Mouse (Mus musculus) hematopoietic stem cell, adult 5-6 weeks (primary cell): ENCODE data around the gene Zkscan3. TPM values are rescaled to one million over a fixed set of nuclear protein-coding genes. Genes with fewer than 3 reads are reported as not detected.

Experiments used
- ATAC-seq, 2 experiments: fragments of 125-278 bp in 1 of 2; replicated peaks in 1 of 2; 2 replicates each; pipeline ENCODE4 v1.8.0; 2016 to 2017; ENCODE audit warnings: inconsistent platforms in 2 of 2, mild to moderate bottlenecking in 2 of 2, moderate number of reproducible peaks in 2 of 2, low read depth in 1 of 2, moderate TSS enrichment in 1 of 2; ENCODE audit not compliant: low FRiP score in 2 of 2, poor library complexity in 2 of 2, severe bottlenecking in 2 of 2, insufficient read depth in 1 of 2, low TSS enrichment in 1 of 2
- total RNA-seq: library from RNA; stranded (forward); fragments of 172-1452, 232-1000 nt; gene quantifications from 2 replicates; pipeline ENCODE4 v1.2.3, GENCODE M21; 2017

Gene Zkscan3
- total RNA-seq, 1 experiment from 2014 or later: 49.8 TPM

DNA sequence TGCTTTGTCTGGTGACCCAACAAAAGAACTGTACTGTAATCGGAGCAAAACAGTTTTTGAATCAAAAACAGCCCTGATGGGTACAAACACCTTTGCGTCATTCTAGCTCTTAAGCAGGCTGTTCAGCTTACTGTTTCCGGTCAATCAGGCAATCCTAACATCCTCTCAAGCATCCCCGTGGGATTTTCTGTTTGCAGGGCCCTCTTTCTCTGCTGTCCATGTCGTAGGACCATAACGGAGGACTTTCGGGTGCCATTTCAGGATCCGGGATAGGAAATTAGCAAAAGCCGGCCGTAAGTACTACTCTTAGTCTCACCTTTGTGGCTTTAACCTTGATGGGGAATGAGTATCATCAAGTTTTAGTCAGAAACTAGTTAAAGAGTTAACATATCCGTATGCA, 4.8 kb upstream of the Zkscan3 start:
- ATAC-seq: no peak

DNA sequence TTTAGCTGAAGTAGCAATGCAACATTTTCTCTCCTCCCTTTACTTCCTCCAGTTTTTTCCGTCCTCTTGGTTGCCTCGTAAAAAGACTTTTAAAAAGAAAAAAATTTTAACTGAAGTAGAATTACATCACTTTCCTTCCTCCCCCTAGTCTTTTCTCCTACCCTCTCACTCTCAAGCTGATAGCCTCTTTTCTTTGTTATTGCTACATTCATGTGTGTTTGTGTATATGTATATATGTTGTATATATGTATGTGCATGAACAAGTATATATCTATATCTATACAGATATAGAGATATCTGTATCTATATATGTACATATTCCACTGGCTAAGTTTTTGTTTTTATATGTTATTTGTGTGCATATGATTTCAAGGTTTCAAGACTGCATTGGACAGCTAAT, 293 bp upstream of the Zkscan3 start:
- peak in 1 of 2 experiments; percentile 19; a peak in 1 of 4 replicates for ATAC-seq

DNA sequence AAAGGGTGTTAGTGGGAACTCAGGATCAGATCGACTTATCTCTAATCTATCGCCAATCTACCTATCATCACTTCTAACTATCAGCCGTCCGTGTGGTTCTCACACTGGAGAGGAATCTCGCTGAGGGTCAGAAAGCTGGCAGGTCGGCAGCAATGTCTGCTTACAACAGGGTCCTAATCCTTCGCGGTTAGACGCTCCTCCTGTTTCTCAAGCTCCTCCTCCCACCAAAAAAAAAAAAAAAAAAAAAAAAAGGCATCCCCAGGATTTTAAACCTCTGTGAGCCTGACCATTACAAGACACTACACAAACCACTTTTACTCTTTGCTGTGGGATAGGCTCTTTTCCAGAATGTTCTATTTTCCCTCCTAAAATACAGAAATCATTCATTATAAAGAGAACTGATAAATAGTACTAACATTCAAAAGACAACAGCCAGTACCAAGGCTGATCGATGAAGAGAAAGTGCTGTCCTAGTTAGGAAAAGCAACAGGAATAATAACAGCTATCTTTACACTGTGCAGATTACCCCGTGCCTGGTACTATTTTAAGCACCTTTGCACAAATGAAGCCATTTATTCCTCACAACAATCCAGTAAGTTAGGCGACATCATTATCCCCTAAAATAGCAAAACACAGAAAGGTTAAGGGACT, 794 bp downstream of the Zkscan3 start:
- no peak for ATAC-seq

DNA sequence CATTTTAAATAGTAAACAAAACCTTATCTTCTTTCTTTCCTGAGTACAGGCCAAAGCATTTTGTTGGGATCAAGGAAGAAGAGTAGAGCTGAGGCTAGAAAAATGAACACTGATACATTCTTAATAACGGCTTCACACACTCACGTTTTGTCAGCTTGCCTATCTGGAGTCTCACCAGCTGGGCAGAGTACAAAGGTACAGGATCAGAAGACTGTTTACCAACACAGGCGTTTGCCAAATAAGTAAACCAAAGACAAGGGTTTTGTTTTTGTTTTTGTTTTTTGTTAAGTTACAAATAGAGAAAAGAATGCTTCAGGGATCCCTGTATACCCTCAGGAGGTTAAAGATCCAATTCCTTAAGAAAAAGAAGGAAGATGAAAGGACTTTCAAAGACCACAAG, 1.4 kb downstream of the Zkscan3 start:
- no peak for ATAC-seq

DNA sequence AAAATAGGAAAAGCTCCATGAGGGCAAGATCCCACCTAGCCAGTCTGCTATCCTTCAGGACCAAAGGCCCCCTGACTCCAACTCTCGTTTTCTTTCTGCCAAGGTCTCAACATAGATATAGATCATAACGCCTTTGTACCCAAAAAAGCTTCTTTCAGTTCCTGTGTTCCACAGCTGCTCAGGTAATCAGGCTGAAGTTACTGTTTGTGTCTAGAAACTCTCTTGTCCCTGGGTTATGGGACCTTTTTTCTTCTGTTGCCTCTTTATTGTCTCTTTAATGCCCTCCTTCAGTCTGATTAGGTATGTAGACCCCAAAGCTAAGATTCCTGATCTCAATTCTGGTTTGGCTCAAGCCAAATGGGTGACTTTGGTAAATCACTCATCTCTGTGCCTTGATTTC, 5.1 kb downstream of the Zkscan3 start:
- no peak for ATAC-seq

DNA sequence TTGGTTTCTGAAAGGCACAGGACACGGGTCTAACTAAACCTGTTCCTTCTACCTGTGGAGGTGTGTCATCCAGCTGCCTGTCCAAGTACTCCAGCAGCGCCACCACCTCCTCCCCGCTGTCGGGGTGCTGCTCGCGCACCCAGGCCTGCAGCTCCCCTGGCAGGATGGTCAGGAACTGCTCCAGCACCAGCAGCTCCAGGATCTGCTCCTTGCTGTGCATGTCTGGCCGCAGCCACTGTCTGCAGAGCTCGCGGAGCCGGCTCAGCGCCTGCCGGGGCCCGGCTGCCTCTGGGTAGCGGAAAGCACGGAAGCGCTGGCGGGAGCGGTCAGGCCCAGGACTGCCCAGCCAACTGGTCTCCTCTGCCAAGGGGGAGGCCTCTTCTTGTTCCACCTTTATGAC, 6.5 kb downstream of the Zkscan3 start:
- ATAC-seq: 0 out of 4 replicates have a peak, but pooled peaks of 1 of the 2 experiments have one; percentile 42

DNA sequence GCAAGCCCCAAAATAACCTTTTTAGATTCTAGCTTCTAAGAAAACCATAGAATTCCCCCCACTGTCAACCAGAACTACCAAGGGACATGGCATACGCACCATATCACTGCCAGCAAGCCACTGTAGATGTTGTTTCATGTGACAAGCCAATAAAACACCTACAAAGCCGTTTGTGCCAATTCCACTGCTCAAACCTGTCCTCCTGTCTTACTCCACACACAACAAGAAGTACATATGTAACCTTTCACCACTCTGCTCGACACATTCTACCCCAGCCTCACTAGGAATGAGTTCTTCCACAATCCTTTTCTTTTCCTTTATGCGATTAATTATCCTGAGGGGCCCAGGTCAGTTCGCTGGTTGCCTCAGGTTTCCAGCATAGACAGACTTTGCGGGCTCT, 6.9 kb downstream of the Zkscan3 start:
- no peak for ATAC-seq

DNA sequence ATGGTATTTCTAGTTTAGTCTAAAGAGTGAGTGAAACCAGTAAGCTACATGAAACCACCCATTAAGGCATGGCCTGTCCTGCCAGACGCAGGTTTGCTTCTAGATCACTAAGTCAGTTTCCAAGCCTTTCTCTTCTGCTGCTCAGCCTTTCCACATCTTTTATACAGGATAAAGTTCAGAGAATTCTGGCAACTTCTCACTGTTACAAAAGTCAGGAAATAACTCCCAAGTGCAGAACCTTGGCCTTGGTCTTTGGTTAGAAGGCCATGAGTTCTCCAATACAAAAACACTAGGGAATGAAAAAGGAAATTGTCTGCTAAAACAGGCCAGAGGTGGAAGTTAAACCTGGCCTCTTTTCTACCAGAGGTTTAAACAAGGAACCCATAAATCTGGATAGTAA, 7.3 kb downstream of the Zkscan3 start:
- ATAC-seq: no peak

DNA sequence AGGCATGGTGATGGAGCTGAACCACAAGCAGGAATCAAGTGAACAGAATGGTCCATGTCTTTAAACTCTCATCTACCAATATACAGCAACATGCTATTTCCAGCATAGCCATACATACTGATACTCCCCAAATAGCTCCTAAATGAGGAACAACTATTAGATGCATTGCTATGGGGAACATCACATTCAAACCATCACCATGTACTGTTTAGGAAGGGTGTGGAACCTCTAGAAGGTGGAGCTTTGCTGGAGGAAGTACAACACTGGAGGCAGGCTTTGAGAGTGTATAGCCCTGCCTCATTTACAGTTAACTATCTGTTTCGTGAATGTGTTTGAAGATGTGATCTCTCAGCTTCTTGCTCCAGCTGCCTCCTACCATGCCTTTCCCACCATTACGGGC, 24.8 kb downstream of the Zkscan3 start:
- no peak for ATAC-seq

DNA sequence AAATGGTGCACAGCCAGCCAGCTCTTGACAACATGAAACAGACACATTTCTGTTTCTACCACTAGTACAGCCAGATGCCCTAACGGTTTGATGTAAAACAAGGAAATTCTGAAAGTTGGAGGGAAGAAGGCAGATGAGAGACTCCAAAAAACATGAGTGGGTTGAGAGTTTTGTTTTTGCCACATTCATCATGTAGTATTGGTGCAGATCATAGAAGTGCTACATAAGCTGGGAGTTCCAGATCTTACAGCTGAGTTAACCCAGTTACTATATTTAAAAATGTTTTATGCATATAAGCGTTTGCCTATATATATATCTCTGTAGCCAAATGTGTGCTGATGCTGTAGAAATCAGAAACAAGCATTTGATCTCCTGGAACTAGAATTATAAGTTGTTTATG, 29.9 kb downstream of the Zkscan3 start:
- ATAC-seq: no peak

DNA sequence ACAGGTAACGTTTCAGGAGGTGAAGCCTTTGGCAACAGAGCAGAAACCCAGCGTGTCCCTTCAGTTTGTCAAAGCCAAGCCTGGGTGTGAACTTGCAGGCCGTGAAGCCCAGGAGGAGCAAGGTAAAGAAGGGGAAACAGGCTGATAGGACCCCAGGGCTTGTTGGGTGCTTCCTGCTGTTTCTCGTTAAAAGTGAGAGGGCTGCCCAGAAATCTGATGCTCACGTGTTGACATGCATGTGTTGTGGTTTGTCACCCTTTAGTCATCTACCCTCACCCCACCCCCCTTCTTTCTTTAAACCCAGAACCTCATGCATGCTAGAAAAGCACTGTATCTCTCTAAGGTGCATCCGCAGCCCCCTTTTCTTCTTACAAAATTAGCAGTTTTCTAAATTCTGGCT, 35.9 kb downstream of the Zkscan3 start:
- no peak for ATAC-seq

DNA sequence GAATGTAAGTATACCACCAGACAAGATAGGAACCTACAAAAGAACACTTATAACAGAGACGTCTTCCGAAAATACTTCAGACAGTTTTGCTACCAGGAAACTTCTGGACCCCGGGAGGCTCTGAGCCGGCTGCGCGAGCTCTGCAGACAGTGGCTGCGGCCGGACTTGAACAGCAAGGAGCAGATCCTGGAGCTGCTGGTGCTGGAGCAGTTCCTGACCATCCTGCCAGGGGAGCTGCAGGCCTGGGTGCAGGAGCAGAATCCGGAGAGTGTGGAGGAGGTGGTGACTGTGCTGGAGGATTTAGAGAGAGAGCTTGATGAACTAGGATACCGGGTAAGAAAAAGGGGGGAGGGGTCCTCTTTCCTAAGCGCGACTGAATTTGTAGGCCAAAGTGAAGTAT, 38.8 kb downstream of the Zkscan3 start:
- ATAC-seq: no peak

DNA sequence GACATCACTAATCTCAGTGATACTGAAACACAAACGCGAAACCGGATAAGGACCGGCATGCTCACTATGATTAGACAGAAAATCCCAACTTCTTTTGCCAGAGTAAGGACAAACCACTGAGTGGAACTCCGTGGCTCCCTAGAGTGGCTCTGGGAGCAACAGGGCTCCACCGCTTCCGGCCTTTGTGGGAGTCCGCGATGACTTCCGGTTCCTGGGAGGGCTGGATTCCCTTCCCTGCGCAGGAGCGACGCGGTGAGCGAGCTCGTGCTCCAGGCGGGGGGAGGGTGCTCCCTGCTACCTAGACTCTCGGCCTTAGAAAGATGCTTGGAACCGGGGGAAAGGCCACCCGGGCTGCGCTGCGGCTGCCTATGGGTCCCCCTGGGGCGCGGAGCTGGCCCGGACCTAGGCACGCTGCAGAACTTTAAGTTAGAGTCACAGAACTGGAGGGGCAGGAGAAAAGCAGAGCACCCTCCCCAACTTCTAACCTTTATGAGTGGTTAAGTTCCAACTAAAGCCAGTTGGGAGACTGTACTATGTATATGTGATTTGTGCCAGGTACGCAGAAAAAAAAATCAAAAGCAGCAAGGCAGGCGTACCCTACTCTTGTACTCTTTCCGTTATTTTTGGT, 39.8 kb downstream of the Zkscan3 start, which contains the start of gene Zscan12:
Gene Zscan12, plus strand, starts transcription at position 200 of the 628 bp plus-strand sequence.
- ATAC-seq: peak; percentile 90 to 95

DNA sequence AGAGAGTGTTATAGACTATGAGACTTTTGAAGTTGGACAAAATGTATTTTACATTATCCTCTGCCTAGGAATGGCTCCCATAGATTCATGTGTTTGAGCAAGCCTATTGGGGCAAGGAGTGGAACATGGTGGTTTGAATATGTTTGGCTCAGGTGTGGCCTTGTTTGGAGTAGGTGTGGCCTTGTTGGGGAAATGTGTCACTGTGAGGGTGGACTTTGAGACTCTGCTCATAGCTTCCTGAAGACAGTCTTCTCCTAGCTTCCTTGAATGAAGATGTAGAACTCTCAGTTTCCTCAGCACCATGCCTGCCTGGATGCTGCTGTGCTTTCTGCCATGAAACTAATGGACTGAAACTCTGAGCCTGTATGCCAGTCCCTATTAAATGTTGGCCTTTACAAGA, 52.0 kb downstream of the Zkscan3 start:
- no peak for ATAC-seq

DNA sequence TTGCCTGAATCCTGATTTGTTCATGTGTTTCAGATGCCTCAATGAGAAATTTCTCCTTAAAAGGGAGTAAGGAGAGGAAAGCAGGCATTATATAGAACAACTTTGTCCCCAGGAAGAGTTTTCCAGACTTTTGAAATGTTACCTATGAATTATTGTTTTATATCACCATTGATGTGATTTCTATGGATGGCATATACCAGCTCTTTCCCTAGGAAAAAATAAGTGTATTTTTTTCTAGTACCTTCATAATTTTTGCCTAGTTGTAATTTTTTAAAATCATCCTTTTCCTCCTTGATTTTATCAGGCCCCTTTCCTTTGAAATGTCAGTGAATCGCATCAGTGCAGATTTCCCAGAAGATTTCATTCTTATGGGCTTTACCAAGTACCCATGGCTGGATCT, 55.9 kb downstream of the Zkscan3 start, which contains the start of gene Olfr1367:
Gene Olfr1367, plus strand, starts transcription at position 301 of the 400 bp plus-strand sequence.
- ATAC-seq: no peak

Other genes starting within 250 kb of the Zkscan3 start
- gene Trim27, start 223.3 kb downstream of the Zkscan3 start, total RNA-seq: 150 and 162 TPM in 2 replicates
- not detected in 2 replicates for gene Gpx5, start 110.0 kb downstream of the Zkscan3 start, total RNA-seq
- not detected in 2 replicates for gene Gpx6, start 90.6 kb downstream of the Zkscan3 start, total RNA-seq
- not detected in 2 replicates for gene Olfr1367, start 55.8 kb downstream of the Zkscan3 start, total RNA-seq
- 10.2 and 12.5 TPM in 2 replicates for gene Zscan12, start 39.9 kb downstream of the Zkscan3 start, total RNA-seq
- 0.88 and 2.2 TPM in 2 replicates for gene Pgbd1, start 38.3 kb upstream of the Zkscan3 start, total RNA-seq
- gene Zscan26, start 51.0 kb upstream of the Zkscan3 start, total RNA-seq: 38.0 and 39.3 TPM in 2 replicates
- 1.7 TPM in 1 of 2 replicates, not detected in the other for gene Nkapl, start 65.8 kb upstream of the Zkscan3 start, total RNA-seq
- 1.4 and 1.6 TPM in 2 replicates for gene Zkscan4, start 76.2 kb upstream of the Zkscan3 start, total RNA-seq
- not detected in 2 replicates for gene Gm10065, start 76.7 kb upstream of the Zkscan3 start, total RNA-seq
- gene AK157302, start 92.5 kb upstream of the Zkscan3 start, total RNA-seq: 0.19 and 0.25 TPM in 2 replicates
- gene Gm11273, start 98.7 kb upstream of the Zkscan3 start, total RNA-seq: 2.6 and 6.6 TPM in 2 replicates
- gene Zkscan8, start 128.4 kb upstream of the Zkscan3 start, total RNA-seq: 18.2 and 21.3 TPM in 2 replicates
- gene Olfr1366, start 140.1 kb upstream of the Zkscan3 start, total RNA-seq: not detected in 2 replicates
- not detected in 2 replicates for gene Olfr1535, start 157.1 kb upstream of the Zkscan3 start, total RNA-seq
- not detected in 2 replicates for gene Olfr1364, start 179.0 kb upstream of the Zkscan3 start, total RNA-seq
- gene Olfr1362, start 211.3 kb upstream of the Zkscan3 start, total RNA-seq: not detected in 2 replicates
- gene Olfr11, start 239.8 kb upstream of the Zkscan3 start, total RNA-seq: not detected in 2 replicates